Mouse (Mus musculus): ENCODE results near the gene Adi1.

- TF ChIP-seq NELFE (IDR thresholded peaks at IDR 0.05; ENCODE audit: low read depth, low read length) (no peak), POLR2A (IDR thresholded peaks at IDR 0.05; ENCODE audit: control insufficient read depth in 1 of 2, insufficient read depth in 1 of 2, low read depth in 1 of 2, low read length in 2 of 2, poor library complexity in 1 of 2) (no peak), E2F4 (IDR thresholded peaks at IDR 0.05; ENCODE audit: borderline replicate concordance, low read depth, low read length) (no peak)
These were observed 8.3 kb upstream of the Adi1 start for GRCm38 (mm10) chr12:28666734-28667133.

Data from MEL (cell line).